Mouse (Mus musculus): ENCODE measurements around the gene Srp54b. TPM values are rescaled to one million over a fixed set of nuclear protein-coding genes. Genes with fewer than 3 reads are reported as not detected.
"Not testable (repeated sequence)": the region's sequence is repeated elsewhere in the genome, so short reads cannot be mapped to it uniquely, and the experiment has no call there.

Gene Srp54b
- polyA plus RNA-seq (2014; fragmentation: Nextera tagmentation; extraction: Ambion mirVana), result 70.5 and 73.5 TPM in 2 replicates

DNA sequence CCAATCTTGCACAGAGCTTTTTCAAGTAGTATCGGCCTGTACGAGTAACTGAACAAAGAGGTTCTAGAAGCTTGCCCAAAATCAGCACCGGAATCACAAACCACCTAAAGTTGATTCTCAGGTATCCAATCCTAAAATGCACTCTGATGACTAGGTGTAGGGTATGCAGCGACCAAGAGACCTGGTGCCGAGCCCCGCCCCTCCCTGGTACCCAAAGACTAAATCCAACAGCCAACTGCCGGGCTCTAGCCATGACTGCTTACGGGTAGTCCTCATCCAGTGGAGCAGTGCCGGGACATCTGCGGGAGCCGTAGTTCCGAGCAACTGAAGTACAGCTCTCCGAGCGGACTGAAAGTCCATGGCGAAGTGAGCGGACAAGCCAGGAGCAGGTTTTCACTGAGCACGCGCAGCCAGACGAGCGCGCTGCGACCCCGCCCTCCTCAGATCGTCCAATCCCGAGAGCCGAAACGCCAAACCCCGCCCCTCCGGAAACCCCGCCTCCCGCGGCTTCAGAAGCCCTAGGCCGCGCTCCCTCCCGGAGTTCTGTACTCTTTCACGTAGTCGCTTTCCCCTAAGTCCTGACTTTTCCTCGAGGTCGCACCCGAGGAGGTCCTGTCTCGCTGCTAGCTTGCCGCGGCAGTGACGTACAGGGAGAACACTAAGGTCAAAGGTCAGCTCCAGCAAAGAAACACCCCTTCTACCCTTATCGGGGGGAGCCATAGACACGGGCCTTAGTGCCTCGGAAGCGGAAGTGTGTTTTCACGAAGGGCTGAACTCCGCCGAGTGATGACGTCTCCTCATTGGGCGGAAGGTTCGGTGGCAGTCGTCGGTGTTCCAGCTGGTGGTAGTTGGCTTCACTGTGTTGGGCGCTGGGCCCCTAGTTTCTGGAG lies at the start of gene Srp54b:
Srp54b (plus strand) TSS at position 546 of the 890 bp plus-strand sequence.
- not testable (repeated sequence) for H3K9me3 ChIP-seq (ENCODE audit: control insufficient read depth, low read length); H3K9ac ChIP-seq; H3K27ac ChIP-seq; H3K4me1 ChIP-seq (replicated peaks; ENCODE audit: control insufficient read depth, insufficient read depth, low read length); DNase-seq (ENCODE audit: low spot score); H3K27me3 ChIP-seq (ENCODE audit: control insufficient read depth, insufficient read depth, low read length); H3K4me2 ChIP-seq (replicated peaks); H3K36me3 ChIP-seq (replicated peaks; ENCODE audit: control insufficient read depth, insufficient read depth)
- H3K4me3 ChIP-seq (replicated peaks; ENCODE audit: low read length), result 0 out of 2 replicates have a peak within 1 kb of the TSS, but pooled peaks have one; percentile 18
- WGBS, result no CpG with 5 or more reads among the region's 57 CpGs
- ATAC-seq (ENCODE audit: low FRiP score), result peak; percentile 99

DNA sequence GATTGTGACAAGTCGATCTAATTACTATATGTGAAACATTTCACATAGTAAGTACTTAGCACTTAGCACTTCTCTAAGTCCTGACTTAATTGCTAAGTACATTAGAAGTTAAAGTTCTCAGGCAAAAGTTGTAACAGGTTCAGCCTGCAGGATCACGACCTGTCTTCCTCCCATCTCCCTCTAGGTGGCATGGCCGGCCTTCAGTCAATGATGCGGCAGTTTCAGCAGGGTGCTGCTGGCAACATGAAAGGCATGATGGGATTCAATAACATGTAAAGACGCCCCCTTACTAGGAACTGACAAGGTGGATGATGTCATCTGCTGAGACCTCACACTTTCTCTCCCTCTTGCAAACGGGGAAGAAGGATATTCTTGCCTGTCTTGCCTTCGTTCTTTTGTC lies 42.3 kb upstream of the Srp54b start:
- WGBS, result no CpG with 5 or more reads among the region's 7 CpGs
- H3K9ac ChIP-seq; H3K27me3 ChIP-seq (ENCODE audit: control insufficient read depth, insufficient read depth, low read length); H3K9me3 ChIP-seq (ENCODE audit: control insufficient read depth, low read length); H3K4me2 ChIP-seq (replicated peaks); H3K36me3 ChIP-seq (replicated peaks; ENCODE audit: control insufficient read depth, insufficient read depth); H3K4me1 ChIP-seq (replicated peaks; ENCODE audit: control insufficient read depth, insufficient read depth, low read length); H3K4me3 ChIP-seq (replicated peaks; ENCODE audit: low read length); H3K27ac ChIP-seq; ATAC-seq (ENCODE audit: low FRiP score); DNase-seq (ENCODE audit: low spot score): not testable (repeated sequence)

DNA sequence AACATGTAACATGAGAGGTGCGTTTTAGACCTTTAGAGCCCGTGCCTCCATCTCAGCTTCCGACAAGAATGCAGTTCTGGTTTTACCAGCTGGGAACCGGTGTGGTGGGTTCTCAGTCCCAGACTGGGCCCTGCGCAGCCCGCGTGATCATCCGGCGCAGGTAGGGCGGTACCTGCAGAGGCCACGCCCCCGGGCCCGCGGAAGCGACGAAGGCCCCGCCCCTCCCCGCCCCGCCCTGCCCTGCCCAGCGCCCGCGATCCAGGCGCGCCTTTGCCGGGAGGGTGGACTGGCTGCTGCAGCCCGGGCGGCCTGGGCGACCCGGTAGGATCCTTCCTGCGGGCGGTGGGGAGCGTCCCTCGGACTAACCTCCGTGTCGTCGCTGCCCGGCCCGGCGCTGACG lies 30.7 kb upstream of the Srp54b start, which contains the start of gene Fam177a:
Fam177a (plus strand) TSS at position 228 of the 400 bp plus-strand sequence.
- not testable (repeated sequence) for DNase-seq (ENCODE audit: low spot score); H3K36me3 ChIP-seq (replicated peaks; ENCODE audit: control insufficient read depth, insufficient read depth); H3K4me3 ChIP-seq (replicated peaks; ENCODE audit: low read length); H3K9me3 ChIP-seq (ENCODE audit: control insufficient read depth, low read length); H3K9ac ChIP-seq; H3K27me3 ChIP-seq (ENCODE audit: control insufficient read depth, insufficient read depth, low read length); H3K4me2 ChIP-seq (replicated peaks); H3K27ac ChIP-seq; H3K4me1 ChIP-seq (replicated peaks; ENCODE audit: control insufficient read depth, insufficient read depth, low read length)
- ATAC-seq (ENCODE audit: low FRiP score), result peak; percentile 98
- WGBS, result no CpG with 5 or more reads among the region's 40 CpGs

DNA sequence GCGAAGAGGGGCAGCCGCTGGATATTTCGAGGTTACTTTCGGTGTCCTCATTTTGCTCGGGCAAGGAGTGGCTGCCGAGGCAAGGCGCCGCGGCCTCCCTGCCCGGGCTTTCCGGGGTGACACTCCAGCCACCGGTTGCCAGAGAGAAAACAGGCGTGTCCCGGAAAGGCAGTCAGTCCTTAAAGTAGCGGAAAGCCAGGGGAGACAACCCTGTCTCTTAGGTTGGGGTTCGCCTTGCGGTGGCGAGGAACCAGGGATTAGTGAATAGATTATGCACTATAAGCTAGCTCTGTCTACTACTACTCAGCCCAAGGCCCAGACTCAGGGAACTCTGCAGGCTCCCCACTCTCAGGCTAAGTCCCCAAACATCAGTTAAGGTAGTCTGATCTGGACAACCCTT lies 30.2 kb upstream of the Srp54b start:
- not testable (repeated sequence) for H3K4me2 ChIP-seq (replicated peaks); H3K4me1 ChIP-seq (replicated peaks; ENCODE audit: control insufficient read depth, insufficient read depth, low read length); H3K9ac ChIP-seq; H3K27me3 ChIP-seq (ENCODE audit: control insufficient read depth, insufficient read depth, low read length); H3K9me3 ChIP-seq (ENCODE audit: control insufficient read depth, low read length); H3K4me3 ChIP-seq (replicated peaks; ENCODE audit: low read length); DNase-seq (ENCODE audit: low spot score); H3K36me3 ChIP-seq (replicated peaks; ENCODE audit: control insufficient read depth, insufficient read depth); H3K27ac ChIP-seq
- ATAC-seq (ENCODE audit: low FRiP score), result peak; percentile 51
- WGBS, result no CpG with 5 or more reads among the region's 18 CpGs

DNA sequence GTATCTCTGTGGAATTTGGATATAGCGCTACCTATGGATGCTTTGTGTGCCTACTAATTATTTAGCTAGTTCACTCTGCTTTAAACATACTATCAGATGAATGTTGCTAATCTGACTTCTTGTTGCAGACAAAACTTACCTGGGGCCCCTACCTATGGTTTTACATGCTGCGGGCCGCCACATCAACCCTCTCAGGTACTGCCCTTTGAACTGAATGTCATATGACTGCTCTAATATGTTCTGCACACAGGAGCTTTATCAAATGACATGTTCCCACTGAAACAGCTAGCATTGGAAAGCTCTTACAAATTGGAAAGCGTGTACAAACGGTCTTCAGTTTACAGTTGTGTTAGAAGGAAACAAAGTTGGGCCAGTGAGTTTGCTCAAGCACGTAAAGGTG lies 19.4 kb upstream of the Srp54b start:
- H3K4me1 ChIP-seq (replicated peaks; ENCODE audit: control insufficient read depth, insufficient read depth, low read length); H3K27me3 ChIP-seq (ENCODE audit: control insufficient read depth, insufficient read depth, low read length); H3K9me3 ChIP-seq (ENCODE audit: control insufficient read depth, low read length); ATAC-seq (ENCODE audit: low FRiP score); H3K4me2 ChIP-seq (replicated peaks); H3K4me3 ChIP-seq (replicated peaks; ENCODE audit: low read length); H3K27ac ChIP-seq; DNase-seq (ENCODE audit: low spot score); H3K36me3 ChIP-seq (replicated peaks; ENCODE audit: control insufficient read depth, insufficient read depth); H3K9ac ChIP-seq: not testable (repeated sequence)
- no CpG with 5 or more reads among the region's 6 CpGs for WGBS

GRCm38 (mm10) chr12:55137859-55138258 lies 17.0 kb upstream of the Srp54b start:
- ATAC-seq (ENCODE audit: low FRiP score); H3K4me2 ChIP-seq (replicated peaks); H3K27ac ChIP-seq; H3K27me3 ChIP-seq (ENCODE audit: control insufficient read depth, insufficient read depth, low read length); H3K36me3 ChIP-seq (replicated peaks; ENCODE audit: control insufficient read depth, insufficient read depth); H3K9ac ChIP-seq; H3K9me3 ChIP-seq (ENCODE audit: control insufficient read depth, low read length); H3K4me1 ChIP-seq (replicated peaks; ENCODE audit: control insufficient read depth, insufficient read depth, low read length); H3K4me3 ChIP-seq (replicated peaks; ENCODE audit: low read length); DNase-seq (ENCODE audit: low spot score): not testable (repeated sequence)
- WGBS, result no CpG with 5 or more reads among the region's 6 CpGs

- H3K36me3 ChIP-seq (replicated peaks; ENCODE audit: control insufficient read depth, insufficient read depth); H3K4me1 ChIP-seq (replicated peaks; ENCODE audit: control insufficient read depth, insufficient read depth, low read length); H3K27me3 ChIP-seq (ENCODE audit: control insufficient read depth, insufficient read depth, low read length); H3K4me2 ChIP-seq (replicated peaks); H3K9me3 ChIP-seq (ENCODE audit: control insufficient read depth, low read length); H3K9ac ChIP-seq; DNase-seq (ENCODE audit: low spot score); H3K27ac ChIP-seq: not testable (repeated sequence)
- H3K4me3 ChIP-seq (replicated peaks; ENCODE audit: low read length), result 0 out of 2 replicates have a peak overlapping the region, but pooled peaks have one; percentile 18
- 1% methylated on average over 8 of the region's 24 CpGs for WGBS
- peak; percentile 59 for ATAC-seq (ENCODE audit: low FRiP score)
Observed at GRCm38 (mm10) chr12:55155449-55155783, 512 bp downstream of the Srp54b start.

GRCm38 (mm10) chr12:55167034-55167557 lies 12.2 kb downstream of the Srp54b start:
- no CpG with 5 or more reads among the region's 7 CpGs for WGBS
- H3K9me3 ChIP-seq (ENCODE audit: control insufficient read depth, low read length); ATAC-seq (ENCODE audit: low FRiP score); H3K27ac ChIP-seq; H3K4me3 ChIP-seq (replicated peaks; ENCODE audit: low read length); H3K4me2 ChIP-seq (replicated peaks); H3K4me1 ChIP-seq (replicated peaks; ENCODE audit: control insufficient read depth, insufficient read depth, low read length); H3K9ac ChIP-seq; DNase-seq (ENCODE audit: low spot score); H3K36me3 ChIP-seq (replicated peaks; ENCODE audit: control insufficient read depth, insufficient read depth); H3K27me3 ChIP-seq (ENCODE audit: control insufficient read depth, insufficient read depth, low read length): not testable (repeated sequence)

DNA sequence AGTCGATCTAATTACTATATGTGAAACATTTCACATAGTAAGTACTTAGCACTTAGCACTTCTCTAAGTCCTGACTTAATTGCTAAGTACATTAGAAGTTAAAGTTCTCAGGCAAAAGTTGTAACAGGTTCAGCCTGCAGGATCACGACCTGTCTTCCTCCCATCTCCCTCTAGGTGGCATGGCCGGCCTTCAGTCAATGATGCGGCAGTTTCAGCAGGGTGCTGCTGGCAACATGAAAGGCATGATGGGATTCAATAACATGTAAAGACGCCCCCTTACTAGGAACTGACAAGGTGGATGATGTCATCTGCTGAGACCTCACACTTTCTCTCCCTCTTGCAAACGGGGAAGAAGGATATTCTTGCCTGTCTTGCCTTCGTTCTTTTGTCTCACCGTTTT lies 32.8 kb downstream of the Srp54b start:
- not testable (repeated sequence) for H3K4me1 ChIP-seq (replicated peaks; ENCODE audit: control insufficient read depth, insufficient read depth, low read length); H3K4me2 ChIP-seq (replicated peaks); H3K36me3 ChIP-seq (replicated peaks; ENCODE audit: control insufficient read depth, insufficient read depth); DNase-seq (ENCODE audit: low spot score); H3K9ac ChIP-seq; H3K27ac ChIP-seq; H3K9me3 ChIP-seq (ENCODE audit: control insufficient read depth, low read length); H3K4me3 ChIP-seq (replicated peaks; ENCODE audit: low read length); ATAC-seq (ENCODE audit: low FRiP score); H3K27me3 ChIP-seq (ENCODE audit: control insufficient read depth, insufficient read depth, low read length)
- no CpG with 5 or more reads among the region's 8 CpGs for WGBS

Measured in hindbrain, embryonic 14.5 days (tissue).